ENCODE assay signal across 8 mouse cellular contexts in the genomic region with DNA sequence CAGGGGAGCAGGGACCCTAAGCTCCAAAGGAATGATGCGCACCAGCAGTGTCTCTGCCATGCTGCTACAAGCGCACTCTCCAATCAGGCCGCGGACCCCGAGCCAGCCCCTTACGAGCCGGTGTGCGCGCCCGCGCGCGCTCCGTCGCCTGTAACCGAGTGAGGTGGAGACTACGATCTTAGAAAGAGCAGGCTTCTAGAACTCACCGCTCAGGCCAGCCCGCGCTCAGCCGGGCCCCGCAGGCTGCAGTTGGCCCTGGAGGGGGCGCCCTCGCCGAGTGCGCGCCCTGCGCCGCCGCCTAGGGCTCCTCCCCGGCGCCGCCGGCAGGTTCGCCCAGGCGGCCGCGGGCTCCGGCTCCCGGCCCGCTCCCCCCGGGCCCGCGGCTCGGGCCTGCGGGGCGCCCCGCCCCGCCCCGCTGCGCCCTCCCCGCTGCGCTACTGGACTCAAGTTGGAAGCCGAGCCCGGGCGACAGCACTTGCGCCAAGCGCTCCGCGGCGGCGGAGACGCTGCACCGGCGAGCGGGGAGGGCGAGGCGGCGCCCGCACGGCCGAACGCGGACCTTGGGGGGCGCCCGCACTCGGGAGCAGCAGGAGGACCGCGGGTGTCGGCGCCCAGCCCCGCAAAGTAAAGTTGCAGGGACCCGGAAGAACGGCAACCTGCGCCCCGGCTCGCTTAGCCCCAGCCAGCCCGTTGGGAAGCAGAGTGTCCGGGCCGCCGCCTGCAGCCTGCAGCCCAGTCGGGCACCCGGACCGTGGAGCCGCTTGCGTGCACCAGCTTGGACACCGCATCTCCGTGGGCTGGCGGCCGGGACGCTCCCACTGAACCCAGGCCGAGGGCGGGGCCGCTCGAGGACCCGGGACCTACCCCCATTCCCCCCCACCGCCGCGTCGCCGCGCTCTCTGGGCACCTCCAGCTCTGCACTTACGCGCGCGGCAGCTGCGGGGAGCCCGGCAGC. TPM values are rescaled to one million over a fixed set of nuclear protein-coding genes. Genes with fewer than 3 reads are reported as not detected.
DNase-seq lines count a peak whose midpoint lies in the region; ATAC-seq and TF ChIP-seq lines count a peak whose summit lies in the region.

No protein-coding gene starts in this region.

- H3K9ac ChIP-seq in liver, postnatal 0 days (replicated peaks), result no peak overlapping the region

- H3K4me3 ChIP-seq in layer of hippocampus, adult 2 months, result peak overlapping the region; percentile 71
- H3K4me3 ChIP-seq in liver, postnatal 0 days (ENCODE audit: low read depth, low read length), result peak overlapping the region; percentile 22; the same call in 1 of the 2 replicates

- no peak for ATAC-seq in liver, postnatal 0 days

- DNase-seq in urinary bladder, adult 2 months (ENCODE audit: low spot score), result peak; percentile 29
- no peak for DNase-seq in urinary bladder, postnatal 10 days (ENCODE audit: low spot score)
- peak; percentile 27 for DNase-seq in embryo, embryonic 11.5 days (ENCODE audit: low read depth, low spot score)
- DNase-seq in heart, postnatal 14 days, result peak; percentile 23 to 32
- DNase-seq in layer of hippocampus, adult 2 months (ENCODE audit: low spot score in 2 of 2), result peak; percentile 48 to 73
- DNase-seq in liver, postnatal 0 days, result peak; percentile 20
- peak; percentile 43 to 51 for DNase-seq in right cerebral cortex, postnatal 36 days (ENCODE audit: low spot score in 2 of 2)
- DNase-seq in spleen, adult 18-20 months, result no peak

- peak overlapping the region; percentile 90 for H3K27ac ChIP-seq in layer of hippocampus, adult 2 months
- H3K27ac ChIP-seq in liver, postnatal 0 days (ENCODE audit: low read depth), result no peak overlapping the region

- peak overlapping the region; percentile 32; the same call in 1 of the 2 replicates for H3K4me2 ChIP-seq in liver, postnatal 0 days (ENCODE audit: low read depth, low read length)

- intact Hi-C loops in heart, postnatal 14 days (cut with DNase I), result loop anchor here (2.0 kb wide), 1 partner anchor 70 kb away; no protein-coding TSS in a partner anchor

- no peaks in the 10 kb centered on the region for H3K4me1 ChIP-seq in liver, postnatal 0 days (ENCODE audit: insufficient read depth)

- TF ChIP-seq CTCF in layer of hippocampus, adult 2 months (conservative IDR thresholded peaks at IDR 0.05), result peak; percentile 71
- TF ChIP-seq CTCF in liver, postnatal 0 days (IDR thresholded peaks at IDR 0.05; ENCODE audit: low read depth), result no peak

- no peak for TF ChIP-seq EP300 in liver, postnatal 0 days (IDR thresholded peaks at IDR 0.05; ENCODE audit: low read depth)

- WGBS in liver, postnatal 0 days (ENCODE audit: insufficient replicate concordance), result 2% methylated on average over 91 of the region's 118 CpGs

- no peaks in the 10 kb centered on the region for H3K36me3 ChIP-seq in liver, postnatal 0 days (replicated peaks; ENCODE audit: insufficient read depth, low read length)

- H3K27me3 ChIP-seq in liver, postnatal 0 days (ENCODE audit: insufficient read depth, low read length), result peaks cover 61% of the 10 kb centered on the region

- no peaks in the 10 kb centered on the region for H3K9me3 ChIP-seq in liver, postnatal 0 days (ENCODE audit: low read length)

RNA-seq across cellular contexts. Expression of a gene that starts 0.9 kb away (rescaled TPM):
- polyA plus RNA-seq in urinary bladder, adult 2 months (2012; rRNA removed), result 0.33 and 0.34 TPM in 2 replicates
- total RNA-seq in heart, postnatal 14 days (2021), result under 1 TPM; 0.27 to 0.36 TPM
- 10 to 100 TPM; 23.6 to 25.6 TPM for total RNA-seq in layer of hippocampus, adult 2 months (2021)
- polyA plus RNA-seq in liver, postnatal 0 days (2015; fragmentation: Nextera tagmentation; extraction: Ambion mirVana), result not detected in 2 replicates

Comparison
In these comparisons a context has a peak if more than half of its experiments do, and no peak if none do; other contexts are left out.
1. DNase-seq: peak in urinary bladder, adult 2 months (single experiment), embryo, embryonic 11.5 days (single experiment), heart, postnatal 14 days (2 of 2), layer of hippocampus, adult 2 months (2 of 2), liver, postnatal 0 days (single experiment) and right cerebral cortex, postnatal 36 days (2 of 2); none in urinary bladder, postnatal 10 days (single experiment) and spleen, adult 18-20 months (0 of 2).
2. RNA of a gene that starts 0.9 kb away (total RNA-seq): 23.6 to 25.6 TPM in layer of hippocampus, adult 2 months; 0.27 to 0.36 TPM in heart, postnatal 14 days; every median in the first group is over 10 times any median in the second.